Mouse (Mus musculus): ENCODE results near the gene Gigyf2. TPM values are rescaled to one million over a fixed set of nuclear protein-coding genes. Genes with fewer than 3 reads are reported as not detected.

Gigyf2 gene
- polyA plus RNA-seq, 1 experiment, result 19.0 TPM

DNA sequence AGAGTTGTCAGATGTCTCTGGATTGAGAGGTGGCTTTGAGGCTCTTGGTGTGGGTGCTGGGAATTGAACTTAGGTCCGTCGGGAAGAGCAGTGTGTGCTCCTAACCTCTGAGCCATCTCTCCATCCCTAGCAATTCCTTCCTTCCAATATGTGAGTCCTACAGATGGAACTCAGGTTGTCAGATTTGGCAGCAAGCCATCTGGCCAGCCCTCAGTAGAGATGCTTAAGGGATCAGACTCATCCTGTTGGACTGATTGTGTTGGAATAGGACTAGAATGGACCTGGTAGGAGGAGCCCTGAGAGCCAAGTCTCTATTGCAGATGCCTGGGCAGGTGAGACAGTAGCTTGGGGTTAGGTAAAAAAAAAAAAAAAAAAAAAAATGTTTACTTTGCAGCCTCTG, 24.8 kb upstream of the Gigyf2 start:
- no peaks in the 10 kb centered on the region for H3K27me3 ChIP-seq (ENCODE audit: control insufficient read depth, insufficient read depth, insufficient read length)
- no peaks in the 10 kb centered on the region for H3K36me3 ChIP-seq (ENCODE audit: control insufficient read depth, insufficient read depth)
- no peak overlapping the region for H3K4me3 ChIP-seq
- TF ChIP-seq MYOG (IDR thresholded peaks at IDR 0.05; ENCODE audit: control insufficient read depth in 1 of 3, insufficient read depth in 1 of 3, insufficient read length in 2 of 3, low read depth in 2 of 3) (no peak), TCF12 (IDR thresholded peaks at IDR 0.05; ENCODE audit: insufficient read depth, poor library complexity, severe bottlenecking) (no peak), TCF3 (IDR thresholded peaks at IDR 0.05; ENCODE audit: insufficient read length, low read depth) (no peak), MYOD1 (IDR thresholded peaks at IDR 0.05; ENCODE audit: control insufficient read depth in 1 of 3, insufficient read length in 2 of 3, low read depth in 2 of 3) (no peak), USF1 (IDR thresholded peaks at IDR 0.05; ENCODE audit: low read depth) (no peak), SRF (IDR thresholded peaks at IDR 0.05; ENCODE audit: control insufficient read depth, insufficient read length, low read depth) (no peak), MAX (IDR thresholded peaks at IDR 0.05; ENCODE audit: low read depth) (no peak), E2F4 (IDR thresholded peaks at IDR 0.05; ENCODE audit: insufficient read depth) (no peak), POLR2A (IDR thresholded peaks at IDR 0.05; ENCODE audit: insufficient read length, low read depth) (no peak), CEBPB (IDR thresholded peaks at IDR 0.05; ENCODE audit: insufficient read depth, poor library complexity, severe bottlenecking) (no peak), REST (IDR thresholded peaks at IDR 0.05; ENCODE audit: insufficient read depth, insufficient read length) (no peak), POLR2AphosphoS2 (IDR thresholded peaks at IDR 0.05; ENCODE audit: insufficient read length, low read depth) (no peak)
- no peaks in the 10 kb centered on the region for H3K79me2 ChIP-seq (ENCODE audit: control insufficient read depth, insufficient read depth)
- no peak overlapping the region for H3K4me2 ChIP-seq (ENCODE audit: low read depth)
- H3ac ChIP-seq (ENCODE audit: control insufficient read depth, insufficient read length), result no peak overlapping the region

DNA sequence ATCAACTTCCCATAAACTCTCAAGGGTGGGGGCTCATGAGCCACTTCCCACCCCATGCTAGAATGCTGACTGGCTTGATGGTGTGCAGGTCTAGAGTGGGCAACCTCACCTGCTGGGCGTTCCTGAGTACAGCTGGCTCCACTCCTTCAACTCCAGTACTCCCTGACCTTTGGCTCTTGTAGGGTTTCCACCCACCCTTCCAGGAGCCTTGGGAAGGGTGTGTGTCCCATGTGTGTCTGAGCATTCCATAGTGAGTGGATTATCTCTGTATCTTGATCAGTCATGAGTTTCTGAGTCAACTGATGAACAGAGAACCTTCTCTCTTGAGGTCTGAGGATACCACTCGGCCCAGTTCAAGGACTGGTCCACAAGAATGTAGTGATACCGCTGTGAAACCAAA, 17.8 kb upstream of the Gigyf2 start:
- Histone ChIP-seq H3ac (ENCODE audit: control insufficient read depth, insufficient read length) (no peak overlapping the region), H3K36me3 (ENCODE audit: control insufficient read depth, insufficient read depth) (no peaks in the 10 kb centered on the region), H3K4me2 (ENCODE audit: low read depth) (no peak overlapping the region), H3K79me2 (ENCODE audit: control insufficient read depth, insufficient read depth) (no peaks in the 10 kb centered on the region), H3K4me3 (no peak overlapping the region), H3K27me3 (ENCODE audit: control insufficient read depth, insufficient read depth, insufficient read length) (no peaks in the 10 kb centered on the region)
- no peak for TF ChIP-seq USF1 (IDR thresholded peaks at IDR 0.05; ENCODE audit: low read depth)

DNA sequence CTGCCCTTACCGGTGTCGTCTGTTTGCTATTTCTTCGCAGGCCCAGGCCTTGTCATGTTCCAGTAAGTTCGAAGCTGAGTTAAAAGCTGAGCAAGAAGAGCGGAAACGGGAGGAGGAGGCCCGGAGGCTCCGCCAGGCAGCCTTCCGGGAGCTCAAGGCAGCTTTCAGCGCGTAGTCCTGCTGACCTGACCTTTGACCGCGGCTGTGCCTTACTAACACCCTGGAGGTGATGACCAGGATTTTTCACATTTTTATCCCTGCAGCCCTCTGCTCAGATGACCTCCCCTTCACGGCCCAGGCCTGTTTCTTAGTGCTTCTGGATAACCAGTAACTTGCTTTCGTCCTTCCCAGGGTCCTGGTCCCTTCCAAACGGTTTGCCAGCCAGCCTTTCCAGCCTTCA, 17.2 kb upstream of the Gigyf2 start:
- Histone ChIP-seq H3ac (ENCODE audit: control insufficient read depth, insufficient read length) (no peak overlapping the region), H3K4me3 (no peak overlapping the region), H3K27me3 (ENCODE audit: control insufficient read depth, insufficient read depth, insufficient read length) (no peaks in the 10 kb centered on the region), H3K79me2 (ENCODE audit: control insufficient read depth, insufficient read depth) (no peaks in the 10 kb centered on the region), H3K36me3 (ENCODE audit: control insufficient read depth, insufficient read depth) (no peaks in the 10 kb centered on the region), H3K4me2 (ENCODE audit: low read depth) (no peak overlapping the region)
- TF ChIP-seq MAX (IDR thresholded peaks at IDR 0.05; ENCODE audit: low read depth), result no peak
- no peak for TF ChIP-seq TCF3 (IDR thresholded peaks at IDR 0.05; ENCODE audit: insufficient read length, low read depth)

DNA sequence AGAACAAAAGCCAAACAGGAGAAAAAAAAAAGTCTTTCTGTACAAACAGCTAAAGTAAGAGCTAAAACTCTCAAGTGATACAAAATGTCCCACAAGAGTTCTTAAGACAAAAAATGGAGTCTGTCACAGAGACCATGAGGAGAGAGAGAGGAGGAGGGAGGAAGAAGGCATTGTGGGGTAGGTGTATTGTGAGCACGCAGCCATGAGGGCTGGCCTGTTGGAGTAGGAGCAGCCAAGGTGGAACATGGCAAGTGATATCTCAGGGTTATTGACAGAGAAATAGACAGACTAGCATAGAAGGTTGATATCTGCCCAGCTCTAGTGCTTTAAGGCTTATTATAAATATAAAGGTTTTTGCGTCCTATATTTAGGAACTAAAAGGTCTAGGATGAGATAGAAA, 14.1 kb upstream of the Gigyf2 start:
- Histone ChIP-seq H3ac (ENCODE audit: control insufficient read depth, insufficient read length) (no peak overlapping the region), H3K4me3 (no peak overlapping the region), H3K79me2 (ENCODE audit: control insufficient read depth, insufficient read depth) (no peaks in the 10 kb centered on the region), H3K4me2 (ENCODE audit: low read depth) (no peak overlapping the region), H3K27me3 (ENCODE audit: control insufficient read depth, insufficient read depth, insufficient read length) (no peaks in the 10 kb centered on the region), H3K36me3 (ENCODE audit: control insufficient read depth, insufficient read depth) (no peaks in the 10 kb centered on the region)
- TF ChIP-seq TCF3 (IDR thresholded peaks at IDR 0.05; ENCODE audit: insufficient read length, low read depth) (no peak), CEBPB (IDR thresholded peaks at IDR 0.05; ENCODE audit: insufficient read depth, poor library complexity, severe bottlenecking) (no peak), REST (IDR thresholded peaks at IDR 0.05; ENCODE audit: insufficient read depth, insufficient read length) (no peak)

DNA sequence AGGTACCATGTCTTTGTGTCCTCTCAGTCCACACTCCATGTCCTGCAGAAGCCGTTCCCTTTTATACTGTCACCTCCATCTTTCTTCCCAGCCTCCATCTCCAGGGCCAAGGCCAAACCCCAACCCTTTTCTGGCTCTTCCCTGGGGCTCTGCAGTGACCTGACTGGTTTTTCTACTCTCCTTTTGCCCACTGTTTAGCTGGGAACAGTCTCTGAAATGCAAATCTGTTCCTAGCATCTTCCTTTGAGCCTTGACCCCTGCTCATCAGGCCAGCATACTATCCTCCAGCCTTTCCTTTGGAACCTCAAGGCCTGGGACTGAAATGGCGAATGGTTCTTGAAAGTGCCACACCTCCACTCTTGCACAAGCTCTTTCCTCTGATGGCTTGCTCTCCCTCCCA, 13.7 kb upstream of the Gigyf2 start:
- H3K79me2 ChIP-seq (ENCODE audit: control insufficient read depth, insufficient read depth), result no peaks in the 10 kb centered on the region
- H3K36me3 ChIP-seq (ENCODE audit: control insufficient read depth, insufficient read depth), result no peaks in the 10 kb centered on the region
- no peak overlapping the region for H3ac ChIP-seq (ENCODE audit: control insufficient read depth, insufficient read length)
- no peak overlapping the region for H3K4me2 ChIP-seq (ENCODE audit: low read depth)
- no peak overlapping the region for H3K4me3 ChIP-seq
- no peak for TF ChIP-seq TCF12 (IDR thresholded peaks at IDR 0.05; ENCODE audit: insufficient read depth, poor library complexity, severe bottlenecking)
- no peak for TF ChIP-seq MYOG (IDR thresholded peaks at IDR 0.05; ENCODE audit: control insufficient read depth in 1 of 3, insufficient read depth in 1 of 3, insufficient read length in 2 of 3, low read depth in 2 of 3)
- no peak for TF ChIP-seq USF1 (IDR thresholded peaks at IDR 0.05; ENCODE audit: low read depth)
- no peak for TF ChIP-seq REST (IDR thresholded peaks at IDR 0.05; ENCODE audit: insufficient read depth, insufficient read length)
- no peak for TF ChIP-seq POLR2A (IDR thresholded peaks at IDR 0.05; ENCODE audit: insufficient read length, low read depth)
- no peak for TF ChIP-seq MYOD1 (IDR thresholded peaks at IDR 0.05; ENCODE audit: control insufficient read depth in 1 of 3, insufficient read length in 2 of 3, low read depth in 2 of 3)
- no peak for TF ChIP-seq POLR2AphosphoS2 (IDR thresholded peaks at IDR 0.05; ENCODE audit: insufficient read length, low read depth)
- no peak for TF ChIP-seq E2F4 (IDR thresholded peaks at IDR 0.05; ENCODE audit: insufficient read depth)
- TF ChIP-seq SRF (IDR thresholded peaks at IDR 0.05; ENCODE audit: control insufficient read depth, insufficient read length, low read depth), result no peak
- no peaks in the 10 kb centered on the region for H3K27me3 ChIP-seq (ENCODE audit: control insufficient read depth, insufficient read depth, insufficient read length)

Measured in myocyte (in vitro differentiated cells).